Mouse (Mus musculus) left cerebral cortex, postnatal 10 days (tissue): ENCODE measurements around the gene Mei4. TPM values are rescaled to one million over a fixed set of nuclear protein-coding genes. Genes with fewer than 3 reads are reported as not detected.

Experiments
- DNase-seq, 2 experiments: peaks; one replicate each; pipeline ENCODE4 v3.0.0; 2021 to 2022; ENCODE audit warnings: low spot score in 2 of 2, mixed read lengths in 1 of 2; ENCODE audit errors: extremely low spot score in 1 of 2
- intact Hi-C: fragments of 180-260 bp; cut with DNase I; formaldehyde crosslinking; loops from one replicate; pipeline ENCODE4 v1.15.1; 2025
- total RNA-seq, 2 experiments: library from RNA; stranded (reverse); gene quantifications; 2 replicates each; pipeline ENCODE4 v1.2.3; 2021

Gene Mei4
- total RNA-seq, 2 experiments from 2014 or later, result 1.3 to 1.5 TPM

GRCm38 (mm10) chr9:82075270-82075669 lies 211.8 kb downstream of the Mei4 start:
- intact Hi-C loops, result no loop called here
- DNase-seq, result no peak

- intact Hi-C loops, result no loop called here
- no peak for DNase-seq
These were observed 232.9 kb downstream of the Mei4 start for GRCm38 (mm10) chr9:82096409-82096808.

- peak; percentile 15 to 18 for DNase-seq
- intact Hi-C loops, result no loop called here
These were observed 251.4 kb downstream of the Mei4 start for GRCm38 (mm10) chr9:82114865-82115264.

GRCm38 (mm10) chr9:82136119-82136518 lies 272.6 kb downstream of the Mei4 start:
- DNase-seq, result no peak
- intact Hi-C loops, result no loop called here

- intact Hi-C loops, result no loop called here
- no peak for DNase-seq
These were observed 296.7 kb downstream of the Mei4 start for GRCm38 (mm10) chr9:82160143-82160542.

GRCm38 (mm10) chr9:82162415-82162814 lies 298.9 kb downstream of the Mei4 start:
- DNase-seq, result no peak
- intact Hi-C loops, result no loop called here

- intact Hi-C loops, result no loop called here
- no peak for DNase-seq
These were observed 354.5 kb downstream of the Mei4 start for GRCm38 (mm10) chr9:82217976-82218375.

- no peak for DNase-seq
- intact Hi-C loops, result no loop called here
These were observed 384.4 kb downstream of the Mei4 start for GRCm38 (mm10) chr9:82247695-82248445.

Other genes starting within 250 kb of the Mei4 start
- 10 to 100 TPM; 11.3 to 12.6 TPM for gene Htr1b, start 229.8 kb upstream of the Mei4 start, total RNA-seq